Mouse (Mus musculus): ENCODE results near the gene Smurf1. TPM values are rescaled to one million over a fixed set of nuclear protein-coding genes. Genes with fewer than 3 reads are reported as not detected.

The Smurf1 gene
- polyA plus RNA-seq, 1 experiment from 2014 or later = 20.1 TPM

- no peak overlapping the region for H3K27ac ChIP-seq (replicated peaks; ENCODE audit: low read depth, low read length)
- H3K36me3 ChIP-seq (ENCODE audit: control insufficient read depth, insufficient read depth, low read length) = 0 out of 2 replicates have a peak, but pooled peaks cover 2% of the 10 kb centered on the region
- no peak overlapping the region for H3K9ac ChIP-seq (ENCODE audit: low read length)
- H3K27me3 ChIP-seq (ENCODE audit: control insufficient read depth, insufficient read depth, low read length) = no peaks in the 10 kb centered on the region
- H3K4me1 ChIP-seq (ENCODE audit: control insufficient read depth, insufficient read depth, low read length) = no peaks in the 10 kb centered on the region
- ATAC-seq (ENCODE audit: insufficient number of reproducible peaks, low FRiP score, low TSS enrichment, low read depth) (no peak), DNase-seq (ENCODE audit: low spot score) (no peak)
- H3K9me3 ChIP-seq (ENCODE audit: control insufficient read depth, low read length) = no peaks in the 10 kb centered on the region
- WGBS = 79% methylated on average over 12 of the region's 12 CpGs
- no peak overlapping the region for H3K4me2 ChIP-seq (ENCODE audit: low read depth, severe bottlenecking)
- no peak overlapping the region for H3K4me3 ChIP-seq (ENCODE audit: low read depth, low read length)
Measured at GRCm38 (mm10) chr5:144904356-144905134, 61.1 kb downstream of the Smurf1 start.

DNA sequence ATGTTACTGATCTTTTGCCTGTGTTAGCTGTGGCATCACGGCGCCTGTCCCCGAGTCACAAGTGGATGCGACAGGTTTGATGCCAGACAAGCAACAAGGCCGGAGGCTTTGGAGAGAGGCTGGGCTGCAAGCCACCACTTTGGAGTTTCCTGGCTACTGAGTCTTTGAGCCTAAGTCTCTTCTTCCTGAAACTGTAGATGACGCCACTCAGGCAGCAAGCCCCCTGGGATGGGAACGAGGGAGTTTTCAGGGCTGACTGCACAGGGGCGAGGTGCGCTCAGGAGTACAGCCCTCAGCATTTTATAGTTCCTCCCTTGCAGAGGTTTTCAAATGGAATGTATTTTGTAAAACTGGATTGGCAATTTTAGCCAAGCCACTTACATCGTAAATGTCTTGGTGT, 63.9 kb downstream of the Smurf1 start:
- ATAC-seq (ENCODE audit: insufficient number of reproducible peaks, low FRiP score, low TSS enrichment, low read depth) = no peak
- Histone ChIP-seq H3K4me1 (ENCODE audit: control insufficient read depth, insufficient read depth, low read length) (no peaks in the 10 kb centered on the region), H3K27ac (replicated peaks; ENCODE audit: low read depth, low read length) (no peak overlapping the region), H3K27me3 (ENCODE audit: control insufficient read depth, insufficient read depth, low read length) (no peaks in the 10 kb centered on the region), H3K9me3 (ENCODE audit: control insufficient read depth, low read length) (no peaks in the 10 kb centered on the region), H3K4me3 (ENCODE audit: low read depth, low read length) (no peak overlapping the region), H3K36me3 (ENCODE audit: control insufficient read depth, insufficient read depth, low read length) (0 out of 2 replicates have a peak, but pooled peaks cover 2% of the 10 kb centered on the region), H3K9ac (ENCODE audit: low read length) (no peak overlapping the region), H3K4me2 (ENCODE audit: low read depth, severe bottlenecking) (no peak overlapping the region)
- WGBS = 85% methylated on average over 10 of the region's 10 CpGs
- DNase-seq (ENCODE audit: low spot score) = no peak

DNA sequence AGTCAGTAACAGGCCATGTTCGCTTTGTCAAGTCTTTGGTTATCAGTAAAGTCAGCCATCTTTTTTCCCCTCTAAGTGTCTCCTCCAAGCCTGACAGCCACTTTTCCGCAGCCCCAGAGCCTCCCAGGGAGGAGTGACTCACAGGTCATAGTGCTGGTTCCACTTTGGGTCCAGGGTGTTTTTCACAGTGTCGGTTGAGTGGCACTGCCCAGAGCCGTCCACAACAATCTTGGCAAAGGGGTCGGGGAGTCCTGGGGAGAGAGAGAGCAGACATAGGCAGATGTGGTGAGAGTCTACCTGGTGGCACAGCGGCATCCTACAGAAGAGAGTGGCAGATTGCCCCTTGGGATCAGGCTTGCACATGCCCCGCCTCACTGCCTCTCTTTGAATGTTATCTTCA, 64.6 kb downstream of the Smurf1 start:
- Histone ChIP-seq H3K27me3 (ENCODE audit: control insufficient read depth, insufficient read depth, low read length) (no peaks in the 10 kb centered on the region), H3K27ac (replicated peaks; ENCODE audit: low read depth, low read length) (no peak overlapping the region), H3K4me3 (ENCODE audit: low read depth, low read length) (no peak overlapping the region), H3K36me3 (ENCODE audit: control insufficient read depth, insufficient read depth, low read length) (0 out of 2 replicates have a peak, but pooled peaks cover 2% of the 10 kb centered on the region), H3K4me2 (ENCODE audit: low read depth, severe bottlenecking) (no peak overlapping the region), H3K9me3 (ENCODE audit: control insufficient read depth, low read length) (no peaks in the 10 kb centered on the region), H3K9ac (ENCODE audit: low read length) (no peak overlapping the region), H3K4me1 (ENCODE audit: control insufficient read depth, insufficient read depth, low read length) (no peaks in the 10 kb centered on the region)
- DNase-seq (ENCODE audit: low spot score) (no peak), ATAC-seq (ENCODE audit: insufficient number of reproducible peaks, low FRiP score, low TSS enrichment, low read depth) (no peak)
- WGBS = 92% methylated on average over 7 of the region's 7 CpGs

DNA sequence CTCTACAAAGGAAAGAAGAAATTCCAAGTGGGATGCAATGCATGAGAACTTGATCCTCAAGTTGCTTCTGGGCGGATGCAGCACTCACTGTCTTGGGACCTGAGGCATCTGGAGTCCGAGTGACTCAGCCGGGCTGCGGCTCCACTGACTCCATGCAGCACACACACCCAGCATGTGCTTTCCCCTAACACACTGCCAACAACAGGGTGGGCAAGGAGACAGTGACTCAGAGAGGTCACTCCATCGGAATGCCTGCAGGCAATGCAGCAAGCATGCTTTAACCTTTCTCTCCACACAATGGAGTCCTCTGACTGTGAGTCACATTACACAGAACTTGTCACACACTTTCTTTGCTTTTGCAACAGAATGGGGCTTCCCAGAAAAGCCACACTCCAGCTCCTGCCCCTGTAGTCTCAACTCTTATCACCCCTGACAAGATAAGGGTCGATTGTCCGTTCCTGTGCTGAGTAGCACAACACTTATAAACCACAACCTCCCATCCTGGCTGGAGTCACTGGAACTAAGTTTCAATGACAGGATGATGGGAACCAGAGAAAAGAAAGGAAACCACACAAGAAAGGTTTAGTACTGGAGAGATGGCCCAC, 67.1 kb downstream of the Smurf1 start:
- Histone ChIP-seq H3K9me3 (ENCODE audit: control insufficient read depth, low read length) (no peaks in the 10 kb centered on the region), H3K4me2 (ENCODE audit: low read depth, severe bottlenecking) (no peak overlapping the region), H3K27ac (replicated peaks; ENCODE audit: low read depth, low read length) (no peak overlapping the region), H3K4me3 (ENCODE audit: low read depth, low read length) (no peak overlapping the region), H3K9ac (ENCODE audit: low read length) (no peak overlapping the region), H3K4me1 (ENCODE audit: control insufficient read depth, insufficient read depth, low read length) (no peaks in the 10 kb centered on the region), H3K27me3 (ENCODE audit: control insufficient read depth, insufficient read depth, low read length) (no peaks in the 10 kb centered on the region), H3K36me3 (ENCODE audit: control insufficient read depth, insufficient read depth, low read length) (peaks cover 5% of the 10 kb centered on the region)
- DNase-seq (ENCODE audit: low spot score) (no peak), ATAC-seq (ENCODE audit: insufficient number of reproducible peaks, low FRiP score, low TSS enrichment, low read depth) (no peak)
- WGBS = 69% methylated on average over 7 of the region's 7 CpGs

- DNase-seq (ENCODE audit: low spot score) (no peak), ATAC-seq (ENCODE audit: insufficient number of reproducible peaks, low FRiP score, low TSS enrichment, low read depth) (no peak)
- Histone ChIP-seq H3K9me3 (ENCODE audit: control insufficient read depth, low read length) (no peaks in the 10 kb centered on the region), H3K4me1 (ENCODE audit: control insufficient read depth, insufficient read depth, low read length) (no peaks in the 10 kb centered on the region), H3K4me2 (ENCODE audit: low read depth, severe bottlenecking) (no peak overlapping the region), H3K4me3 (ENCODE audit: low read depth, low read length) (no peak overlapping the region), H3K27me3 (ENCODE audit: control insufficient read depth, insufficient read depth, low read length) (no peaks in the 10 kb centered on the region), H3K36me3 (ENCODE audit: control insufficient read depth, insufficient read depth, low read length) (peaks cover 5% of the 10 kb centered on the region), H3K9ac (ENCODE audit: low read length) (no peak overlapping the region), H3K27ac (replicated peaks; ENCODE audit: low read depth, low read length) (no peak overlapping the region)
- 70% methylated on average over 7 of the region's 7 CpGs for WGBS
Measured at GRCm38 (mm10) chr5:144897881-144898280, 67.8 kb downstream of the Smurf1 start.

DNA sequence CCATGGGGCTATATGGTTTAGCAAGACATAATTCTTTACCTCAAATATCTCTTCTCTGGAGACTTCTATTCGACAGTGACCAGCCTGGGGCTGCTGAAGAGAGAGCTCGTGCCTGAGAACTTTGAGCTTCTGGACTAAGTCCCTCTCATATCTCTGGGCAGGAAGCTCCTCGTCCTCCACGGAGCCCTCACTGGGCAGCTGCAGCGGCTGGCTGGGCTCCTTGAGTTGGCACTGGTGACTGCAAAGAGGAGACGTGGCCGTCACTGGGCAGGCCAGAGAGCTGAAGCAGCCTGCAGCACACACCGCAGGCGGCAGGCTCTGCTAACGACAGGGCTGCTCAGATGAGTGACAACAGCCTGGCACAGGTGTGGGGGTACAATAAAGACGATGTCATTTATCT, 74.4 kb downstream of the Smurf1 start:
- Histone ChIP-seq H3K4me2 (ENCODE audit: low read depth, severe bottlenecking) (no peak overlapping the region), H3K27me3 (ENCODE audit: control insufficient read depth, insufficient read depth, low read length) (no peaks in the 10 kb centered on the region), H3K9me3 (ENCODE audit: control insufficient read depth, low read length) (0 out of 2 replicates have a peak, but pooled peaks cover 2% of the 10 kb centered on the region), H3K27ac (replicated peaks; ENCODE audit: low read depth, low read length) (no peak overlapping the region), H3K9ac (ENCODE audit: low read length) (no peak overlapping the region), H3K4me1 (ENCODE audit: control insufficient read depth, insufficient read depth, low read length) (no peaks in the 10 kb centered on the region), H3K4me3 (ENCODE audit: low read depth, low read length) (no peak overlapping the region), H3K36me3 (ENCODE audit: control insufficient read depth, insufficient read depth, low read length) (peaks cover 19% of the 10 kb centered on the region)
- WGBS = 90% methylated on average over 11 of the region's 11 CpGs
- DNase-seq (ENCODE audit: low spot score) = no peak
- ATAC-seq (ENCODE audit: insufficient number of reproducible peaks, low FRiP score, low TSS enrichment, low read depth) = no peak

GRCm38 (mm10) chr5:144885968-144886650, 79.5 kb downstream of the Smurf1 start:
- Histone ChIP-seq H3K4me1 (ENCODE audit: control insufficient read depth, insufficient read depth, low read length) (no peaks in the 10 kb centered on the region), H3K27ac (replicated peaks; ENCODE audit: low read depth, low read length) (no peak overlapping the region), H3K4me2 (ENCODE audit: low read depth, severe bottlenecking) (no peak overlapping the region), H3K27me3 (ENCODE audit: control insufficient read depth, insufficient read depth, low read length) (no peaks in the 10 kb centered on the region), H3K9me3 (ENCODE audit: control insufficient read depth, low read length) (0 out of 2 replicates have a peak, but pooled peaks cover 2% of the 10 kb centered on the region), H3K4me3 (ENCODE audit: low read depth, low read length) (no peak overlapping the region), H3K9ac (ENCODE audit: low read length) (no peak overlapping the region), H3K36me3 (ENCODE audit: control insufficient read depth, insufficient read depth, low read length) (peaks cover 20% of the 10 kb centered on the region)
- ATAC-seq (ENCODE audit: insufficient number of reproducible peaks, low FRiP score, low TSS enrichment, low read depth) = no peak
- DNase-seq (ENCODE audit: low spot score) = no peak
- 91% methylated on average over 9 of the region's 9 CpGs for WGBS

DNA sequence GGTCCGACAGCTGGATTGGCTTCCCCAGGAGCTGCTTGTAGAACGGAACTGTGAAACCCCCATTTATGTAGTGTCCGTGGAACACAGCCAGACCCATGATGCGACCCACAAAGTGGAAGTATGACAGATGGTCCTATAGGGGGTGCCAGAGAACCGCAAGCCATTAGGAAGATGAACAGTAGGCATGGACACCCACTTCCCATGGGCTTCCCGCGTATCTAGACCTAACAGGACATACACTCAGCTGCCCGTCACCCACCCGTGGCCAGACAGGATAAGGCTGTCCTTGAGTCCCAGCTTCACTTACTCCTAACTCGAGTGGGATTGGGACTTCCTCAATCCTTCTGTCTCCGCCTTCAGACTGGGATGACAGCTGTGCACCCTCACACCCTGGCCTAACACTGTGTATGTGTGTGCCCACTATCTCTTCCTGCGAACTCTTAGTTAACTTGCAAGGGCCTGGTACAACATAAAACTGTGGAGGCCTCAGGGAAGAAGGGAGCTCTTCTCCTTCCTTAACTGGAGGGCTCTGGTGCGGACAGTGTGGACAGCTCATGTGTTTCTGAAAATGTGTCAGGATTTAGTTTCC, 80.9 kb downstream of the Smurf1 start:
- H3K4me1 ChIP-seq (ENCODE audit: control insufficient read depth, insufficient read depth, low read length) = no peaks in the 10 kb centered on the region
- H3K9me3 ChIP-seq (ENCODE audit: control insufficient read depth, low read length) = 0 out of 2 replicates have a peak, but pooled peaks cover 2% of the 10 kb centered on the region
- no peaks in the 10 kb centered on the region for H3K27me3 ChIP-seq (ENCODE audit: control insufficient read depth, insufficient read depth, low read length)
- H3K27ac ChIP-seq (replicated peaks; ENCODE audit: low read depth, low read length) = no peak overlapping the region
- H3K4me3 ChIP-seq (ENCODE audit: low read depth, low read length) = no peak overlapping the region
- DNase-seq (ENCODE audit: low spot score) = no peak
- peaks cover 18% of the 10 kb centered on the region for H3K36me3 ChIP-seq (ENCODE audit: control insufficient read depth, insufficient read depth, low read length)
- ATAC-seq (ENCODE audit: insufficient number of reproducible peaks, low FRiP score, low TSS enrichment, low read depth) = 0 out of 2 replicates have a peak, but pooled peaks have one; percentile 40
- no peak overlapping the region for H3K4me2 ChIP-seq (ENCODE audit: low read depth, severe bottlenecking)
- WGBS = 86% methylated on average over 13 of the region's 13 CpGs
- no peak overlapping the region for H3K9ac ChIP-seq (ENCODE audit: low read length)
